Comparison of ENCODE assay signal across 8 mouse cellular contexts in the genomic region with DNA sequence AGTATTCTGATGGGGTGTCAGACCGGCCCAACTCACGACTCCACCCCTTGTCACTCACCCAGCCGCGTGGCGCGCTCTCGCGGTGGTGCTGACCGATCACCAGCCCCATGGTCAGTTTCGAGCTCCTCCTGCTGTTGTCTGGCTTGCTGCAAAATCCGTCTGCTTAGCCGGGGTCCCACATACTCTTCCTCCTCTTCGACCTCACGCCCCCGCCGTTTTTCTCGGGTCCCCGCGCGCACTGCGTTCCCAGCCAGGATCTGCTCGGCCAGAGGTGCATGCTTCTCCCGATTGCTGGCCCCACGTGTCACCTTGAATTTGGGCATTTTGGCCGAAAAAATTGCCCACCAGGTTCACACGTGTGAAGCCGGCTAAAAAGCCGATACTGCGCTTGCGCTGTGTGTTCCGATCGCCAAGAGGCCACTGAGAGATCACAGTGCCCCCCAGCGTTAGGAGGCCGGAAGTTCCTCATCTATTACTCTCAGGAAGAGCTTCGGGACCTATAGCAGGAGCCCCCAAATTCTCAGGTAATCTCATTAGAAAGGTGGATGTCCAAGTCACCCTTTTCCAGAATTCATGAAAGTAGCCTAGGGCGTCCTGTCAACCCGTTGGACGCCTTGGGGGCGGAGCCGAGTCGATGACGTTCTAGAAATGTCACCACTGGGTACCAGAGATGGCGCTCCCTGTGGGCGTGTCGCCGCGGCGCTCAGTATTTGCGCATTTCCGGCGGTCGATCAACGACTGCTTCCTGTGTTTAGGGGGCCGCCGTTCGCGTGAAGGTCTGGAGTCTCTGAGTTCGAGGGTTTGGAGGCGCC. TPM values are rescaled to one million over a fixed set of nuclear protein-coding genes. Genes with fewer than 3 reads are reported as not detected.
DNase-seq lines count a peak whose midpoint lies in the region; ATAC-seq and TF ChIP-seq lines count a peak whose summit lies in the region.

A gene (minus strand): TSS at position 644 of the 812 bp plus-strand sequence.
A gene (plus strand): TSS at position 734 of the 812 bp plus-strand sequence.
A gene (plus strand): TSS at position 741 of the 812 bp plus-strand sequence.

- H3K4me3 ChIP-seq in ES-E14 (ENCODE audit: insufficient read depth in 1 of 2, low read depth in 1 of 2, low read length in 2 of 2, poor library complexity in 1 of 2, severe bottlenecking in 1 of 2) = peak within 1 kb of the TSS; percentile 85 to 94
- peak within 1 kb of the TSS; percentile 94 for H3K4me3 ChIP-seq in forebrain, embryonic 16.5 days (replicated peaks; ENCODE audit: low read length)
- H3K4me3 ChIP-seq in layer of hippocampus, adult 2 months = peak within 1 kb of the TSS; percentile 95
- peak within 1 kb of the TSS; percentile 78 for H3K4me3 ChIP-seq in lung, embryonic 14.5 days (ENCODE audit: low read depth, low read length)
- peak within 1 kb of the TSS; percentile 67 for H3K4me3 ChIP-seq in olfactory bulb, adult 2 months (ENCODE audit: insufficient read depth, low read depth, low read length)
- H3K4me3 ChIP-seq in thymus, adult 2 months (ENCODE audit: control insufficient read depth, insufficient read depth, low read length) = peak within 1 kb of the TSS; percentile 74

- DNase-seq in ES-E14 (ENCODE audit: low read depth, low spot score) = peak; percentile 95
- peak; percentile 96 for DNase-seq in cerebellum, adult 11-12 months
- peak; percentile 97 to 98 for DNase-seq in heart, postnatal 36 days
- peak; percentile 95 to 99 for DNase-seq in layer of hippocampus, adult 2 months (ENCODE audit: low spot score in 2 of 2)
- peak; percentile 99 for DNase-seq in lung, embryonic 14.5 days
- DNase-seq in thymus, adult 2 months = peak; percentile 96

- no peaks in the 10 kb centered on the region for H3K9me3 ChIP-seq in ES-E14 (ENCODE audit: control insufficient read depth, insufficient read depth, low read depth, low read length)
- no peaks in the 10 kb centered on the region for H3K9me3 ChIP-seq in forebrain, embryonic 16.5 days (ENCODE audit: control insufficient read depth, low read length)
- H3K9me3 ChIP-seq in lung, embryonic 14.5 days (ENCODE audit: low read depth, low read length) = no peaks in the 10 kb centered on the region

- peak within 1 kb of the TSS; percentile 75 for H3K27ac ChIP-seq in ES-E14 (ENCODE audit: insufficient read depth, low read depth, low read length, poor library complexity, severe bottlenecking)
- peak within 1 kb of the TSS; percentile 68 for H3K27ac ChIP-seq in forebrain, embryonic 16.5 days (ENCODE audit: low read length)
- peak within 1 kb of the TSS; percentile 97 for H3K27ac ChIP-seq in layer of hippocampus, adult 2 months
- peak within 1 kb of the TSS; percentile 76 for H3K27ac ChIP-seq in lung, embryonic 14.5 days (ENCODE audit: low read depth)
- peak within 1 kb of the TSS; percentile 70 for H3K27ac ChIP-seq in olfactory bulb, adult 2 months (ENCODE audit: insufficient read depth, low read depth, low read length)
- no peak within 1 kb of the TSS; the same call in 1 of the 2 replicates for H3K27ac ChIP-seq in thymus, adult 2 months (ENCODE audit: control insufficient read depth, insufficient read depth, low read length)

- peaks cover 2 to 6% of the 10 kb centered on the region in 2 experiments; a peak in 1 of 4 replicates for H3K4me1 ChIP-seq in ES-E14 (ENCODE audit: control insufficient read depth in 2 of 2, insufficient read depth in 2 of 2, low read length in 2 of 2, poor library complexity in 1 of 2)
- H3K4me1 ChIP-seq in forebrain, embryonic 16.5 days (replicated peaks; ENCODE audit: control insufficient read depth, insufficient read depth, low read length) = peaks cover 24% of the 10 kb centered on the region
- H3K4me1 ChIP-seq in lung, embryonic 14.5 days (ENCODE audit: insufficient read depth) = peaks cover 4% of the 10 kb centered on the region
- peaks cover 10% of the 10 kb centered on the region for H3K4me1 ChIP-seq in olfactory bulb, adult 2 months (ENCODE audit: control insufficient read depth, insufficient read depth, low read length)
- H3K4me1 ChIP-seq in thymus, adult 2 months (replicated peaks; ENCODE audit: control insufficient read depth, insufficient read depth, low read length) = peaks cover 10% of the 10 kb centered on the region

- peak; percentile 97 for ATAC-seq in forebrain, embryonic 16.5 days
- ATAC-seq in lung, embryonic 14.5 days (ENCODE audit: insufficient read depth) = peak; percentile 93

- H3K36me3 ChIP-seq in ES-E14 (ENCODE audit: control insufficient read depth, insufficient read depth, low read length, poor library complexity, severe bottlenecking) = peaks cover 22% of the 10 kb centered on the region
- H3K36me3 ChIP-seq in forebrain, embryonic 16.5 days (ENCODE audit: control insufficient read depth, insufficient read depth) = peaks cover 7% of the 10 kb centered on the region; the same call in 1 of the 2 replicates
- H3K36me3 ChIP-seq in lung, embryonic 14.5 days (ENCODE audit: insufficient read depth) = peaks cover 57% of the 10 kb centered on the region
- H3K36me3 ChIP-seq in thymus, adult 2 months (ENCODE audit: control insufficient read depth, insufficient read depth, low read length) = no peaks in the 10 kb centered on the region; the same call in 1 of the 2 replicates

- under 1% methylated on average over 59 of the region's 59 CpGs for WGBS in forebrain, embryonic 16.5 days
- WGBS in lung, embryonic 14.5 days = under 1% methylated on average over 59 of the region's 59 CpGs
- under 1% methylated on average over 59 of the region's 59 CpGs for WGBS in olfactory bulb, adult 2 months
- WGBS in thymus, adult 2 months = under 1% methylated on average over 59 of the region's 59 CpGs

- intact Hi-C loops in heart, postnatal 36 days (cut with DNase I) = loop anchor here (1.0 to 2.0 kb wide), 4 partner anchors 14 to 242 kb away; a partner anchor contains a TSS

- H3K4me2 ChIP-seq in forebrain, embryonic 16.5 days (ENCODE audit: low read length) = peak within 1 kb of the TSS; percentile 94
- H3K4me2 ChIP-seq in lung, embryonic 14.5 days = peak within 1 kb of the TSS; percentile 68

- 0 out of 2 replicates have a peak, but pooled peaks have one; percentile 40 for TF ChIP-seq POLR2A in olfactory bulb, adult 2 months (IDR thresholded peaks at IDR 0.05; ENCODE audit: insufficient read depth, low read depth, low read length)
- peak; percentile 55; the same call in 1 of the 2 replicates for TF ChIP-seq POLR2A in thymus, adult 2 months (IDR thresholded peaks at IDR 0.05; ENCODE audit: control insufficient read depth, extremely low read depth, insufficient read depth, low read length, poor library complexity)

- H3K9ac ChIP-seq in ES-E14 (ENCODE audit: insufficient read depth, low read depth, low read length, poor library complexity, severe bottlenecking) = peak within 1 kb of the TSS; percentile 98
- peak within 1 kb of the TSS; percentile 75 for H3K9ac ChIP-seq in forebrain, embryonic 16.5 days (replicated peaks; ENCODE audit: low read depth, low read length)
- H3K9ac ChIP-seq in lung, embryonic 14.5 days = peak within 1 kb of the TSS; percentile 71

- peak; percentile 96 for TF ChIP-seq CTCF in layer of hippocampus, adult 2 months (conservative IDR thresholded peaks at IDR 0.05)
- TF ChIP-seq CTCF in lung, embryonic 14.5 days (IDR thresholded peaks at IDR 0.05; ENCODE audit: low read depth) = peak; percentile 89
- peak; percentile 85 for TF ChIP-seq CTCF in olfactory bulb, adult 2 months (IDR thresholded peaks at IDR 0.05; ENCODE audit: insufficient read depth, low read depth, low read length)
- TF ChIP-seq CTCF in thymus, adult 2 months (IDR thresholded peaks at IDR 0.05; ENCODE audit: borderline replicate concordance, control insufficient read depth, extremely low read depth, insufficient read depth, low read length, poor library complexity) = peak; percentile 86; the same call in 1 of the 2 replicates

- in situ Hi-C loops in ES-E14 (cut with MboI; ENCODE audit: low sequenced_read_pairs in 2 of 2, unreplicated experiment in 2 of 2) = no loop called here

- no peaks in the 10 kb centered on the region for H3K27me3 ChIP-seq in forebrain, embryonic 16.5 days (replicated peaks; ENCODE audit: control insufficient read depth, insufficient read depth, low read length)
- no peaks in the 10 kb centered on the region for H3K27me3 ChIP-seq in lung, embryonic 14.5 days (ENCODE audit: insufficient read depth, low read length)
- H3K27me3 ChIP-seq in thymus, adult 2 months (ENCODE audit: control insufficient read depth, insufficient read depth, low read length) = no peaks in the 10 kb centered on the region

TF ChIP-seq in ES-E14, 5 proteins besides CTCF, POLR2A, EP300 and RAD21:
- TF ChIP-seq HCFC1 (IDR thresholded peaks at IDR 0.05; ENCODE audit: borderline replicate concordance, insufficient read depth, low read length) (peak; percentile 82), ZC3H11A (IDR thresholded peaks at IDR 0.05; ENCODE audit: borderline replicate concordance, low read depth, low read length) (no peak)

RNA-seq across cellular contexts. Expression of the first gene that starts in this region (rescaled TPM):
- 51.5 and 51.8 TPM in 2 replicates for total RNA-seq in ES-E14 (2012; rRNA removed)
- polyA plus RNA-seq in forebrain, embryonic 16.5 days (2015; fragmentation: Nextera tagmentation; extraction: Ambion mirVana) = 32.9 and 36.1 TPM in 2 replicates
- total RNA-seq in heart, postnatal 36 days (2021) = 10 to 100 TPM; 14.2 to 14.3 TPM
- 10 to 100 TPM; 18.1 to 18.2 TPM for total RNA-seq in layer of hippocampus, adult 2 months (2021)
- 24.2 and 25.4 TPM in 2 replicates for polyA plus RNA-seq in lung, embryonic 14.5 days (2014; fragmentation: Nextera tagmentation; extraction: Ambion mirVana)
- polyA plus RNA-seq in olfactory bulb, adult 2 months (2012; ENCODE audit: insufficient read depth, insufficient read length, low replicate concordance, missing spikeins) = not detected in 2 replicates
- polyA plus RNA-seq in thymus, adult 2 months (2012; rRNA removed) = 14.2 and 16.9 TPM in 2 replicates

RNA-seq across cellular contexts. Expression of the second gene that starts in this region (rescaled TPM):
- 43.4 and 46.1 TPM in 2 replicates for total RNA-seq in ES-E14 (2012; rRNA removed)
- 51.6 and 51.8 TPM in 2 replicates for polyA plus RNA-seq in forebrain, embryonic 16.5 days (2015; fragmentation: Nextera tagmentation; extraction: Ambion mirVana)
- 10 to 100 TPM; 15.8 to 17.8 TPM for total RNA-seq in heart, postnatal 36 days (2021)
- 10 to 100 TPM; 31.6 to 36.0 TPM for total RNA-seq in layer of hippocampus, adult 2 months (2021)
- 45.5 and 49.2 TPM in 2 replicates for polyA plus RNA-seq in lung, embryonic 14.5 days (2014; fragmentation: Nextera tagmentation; extraction: Ambion mirVana)
- polyA plus RNA-seq in olfactory bulb, adult 2 months (2012; ENCODE audit: insufficient read depth, insufficient read length, low replicate concordance, missing spikeins) = not detected in 2 replicates
- 46.1 and 56.4 TPM in 2 replicates for polyA plus RNA-seq in thymus, adult 2 months (2012; rRNA removed)

RNA-seq across cellular contexts. Expression of the third gene that starts in this region (rescaled TPM):
- 4.9 and 5.4 TPM in 2 replicates for total RNA-seq in ES-E14 (2012; rRNA removed)
- 2.3 and 2.9 TPM in 2 replicates for polyA plus RNA-seq in forebrain, embryonic 16.5 days (2015; fragmentation: Nextera tagmentation; extraction: Ambion mirVana)
- total RNA-seq in heart, postnatal 36 days (2021) = 1 to 10 TPM; 2.1 to 3.5 TPM
- 1 to 10 TPM; 4.4 to 5.5 TPM for total RNA-seq in layer of hippocampus, adult 2 months (2021)
- 0.74 and 1.8 TPM in 2 replicates for polyA plus RNA-seq in lung, embryonic 14.5 days (2014; fragmentation: Nextera tagmentation; extraction: Ambion mirVana)
- polyA plus RNA-seq in olfactory bulb, adult 2 months (2012; ENCODE audit: insufficient read depth, insufficient read length, low replicate concordance, missing spikeins) = not detected in 2 replicates
- polyA plus RNA-seq in thymus, adult 2 months (2012; rRNA removed) = 2.8 and 4.5 TPM in 2 replicates

Comparison
In these comparisons a context has a peak if more than half of its experiments do, and no peak if none do; other contexts are left out.
1. RNA of the second gene that starts in this region (polyA plus RNA-seq): 46.1 to 56.4 TPM in thymus, adult 2 months, 51.6 to 51.8 TPM in forebrain, embryonic 16.5 days and 45.5 to 49.2 TPM in lung, embryonic 14.5 days; not detected in olfactory bulb, adult 2 months; every median in the first group is over 10 times any median in the second.
2. Peak in every context shown above with its lines, with median percentiles within 50 percentile points of each other: DNase-seq, H3K4me3 ChIP-seq, H3K9ac ChIP-seq and CTCF ChIP-seq.